Mouse (Mus musculus) thymus, adult 2 months (tissue): ENCODE results near the gene Cltb. TPM values are rescaled to one million over a fixed set of nuclear protein-coding genes. Genes with fewer than 3 reads are reported as not detected.

Experiments
- DNase-seq: peaks from one replicate; pipeline ENCODE4 v3.0.0; 2021
- H3K27ac ChIP-seq: fragments of 200-500 bp; 2 replicates; pipeline ENCODE4 v1.5.1; 2012; ENCODE audit warnings: low read length, control low read depth; ENCODE audit not compliant: control insufficient read depth, insufficient read depth
- H3K27me3 ChIP-seq: fragments of 200-500 bp; 2 replicates; pipeline ENCODE4 v1.6.1; 2012; ENCODE audit warnings: mild to moderate bottlenecking, low read length, moderate library complexity, mixed read lengths; ENCODE audit not compliant: control insufficient read depth, insufficient read depth
- H3K36me3 ChIP-seq: fragments of 200-500 bp; 2 replicates; pipeline ENCODE4 v1.6.1; 2012; ENCODE audit warnings: mild to moderate bottlenecking, low read length, moderate library complexity; ENCODE audit not compliant: control insufficient read depth, insufficient read depth
- H3K4me1 ChIP-seq: fragments of 200-500 bp; replicated peaks from 2 replicates; pipeline ENCODE4 v1.6.1; 2012; ENCODE audit warnings: low read length; ENCODE audit not compliant: control insufficient read depth, insufficient read depth
- H3K4me3 ChIP-seq: fragments of 200-500 bp; 2 replicates; pipeline ENCODE4 v1.5.1; 2012; ENCODE audit warnings: mild to moderate bottlenecking, low read length, control low read depth, moderate library complexity; ENCODE audit not compliant: control insufficient read depth, insufficient read depth
- CTCF ChIP-seq: fragments of 200-500 bp; IDR thresholded peaks from 2 replicates; pipeline ENCODE4 v1.5.1; 2012; ENCODE audit warnings: mild to moderate bottlenecking, control low read depth, low read length, moderate library complexity, borderline replicate concordance; ENCODE audit not compliant: control insufficient read depth, poor library complexity, insufficient read depth; ENCODE audit errors: extremely low read depth
- POLR2A ChIP-seq: fragments of 200-500 bp; IDR thresholded peaks from 2 replicates; pipeline ENCODE4 v1.6.1; 2012; ENCODE audit warnings: mild to moderate bottlenecking, low read length, control low read depth, moderate library complexity; ENCODE audit not compliant: control insufficient read depth, poor library complexity, insufficient read depth; ENCODE audit errors: extremely low read depth
- WGBS: fragments of 180-500 bp; shearing (Covaris S2); methylation state at CpG from one replicate; pipeline ENCODE4 v1.1.7; 2018; 5-methylcytosine and 5-hydroxymethylcytosine counted together
- polyA plus RNA-seq: library from polyadenylated mRNA; depleted of rRNA; stranded (reverse); fragments of >200 nt; gene quantifications from 2 replicates; pipeline ENCODE4 v1.2.3, GENCODE M21; 2012

Cltb gene
- polyA plus RNA-seq, 1 experiment: 44.6 TPM

DNA sequence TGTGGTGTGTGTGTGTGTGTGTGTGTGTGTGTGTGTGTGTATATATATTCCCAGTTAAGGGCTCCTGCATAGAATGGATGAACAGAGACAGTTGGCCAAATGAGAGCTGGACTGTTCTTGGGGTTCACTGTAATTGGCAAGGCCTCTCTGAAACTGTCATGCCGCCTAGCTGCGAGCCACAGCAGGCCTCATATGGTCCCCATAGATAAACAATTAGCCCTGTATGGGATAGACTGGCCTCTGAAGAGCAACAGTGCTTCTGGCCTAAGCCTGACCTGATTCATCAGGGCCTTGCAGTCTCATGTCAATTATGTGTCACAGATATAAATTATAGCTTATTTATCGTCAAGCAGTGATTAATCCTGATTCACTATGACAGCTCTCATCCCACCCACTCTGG, 3.1 kb downstream of the Cltb start:
- H3K4me1 ChIP-seq: peaks cover 7% of the 10 kb centered on the region; the same call in 1 of the 2 replicates
- no peaks in the 10 kb centered on the region for H3K27me3 ChIP-seq
- no peak for DNase-seq
- H3K36me3 ChIP-seq: no peaks in the 10 kb centered on the region
- TF ChIP-seq CTCF (no peak), POLR2A (no peak)
- H3K27ac ChIP-seq: no peak overlapping the region
- H3K4me3 ChIP-seq: no peak overlapping the region
- 94% methylated on average over 3 of the region's 3 CpGs for WGBS

DNA sequence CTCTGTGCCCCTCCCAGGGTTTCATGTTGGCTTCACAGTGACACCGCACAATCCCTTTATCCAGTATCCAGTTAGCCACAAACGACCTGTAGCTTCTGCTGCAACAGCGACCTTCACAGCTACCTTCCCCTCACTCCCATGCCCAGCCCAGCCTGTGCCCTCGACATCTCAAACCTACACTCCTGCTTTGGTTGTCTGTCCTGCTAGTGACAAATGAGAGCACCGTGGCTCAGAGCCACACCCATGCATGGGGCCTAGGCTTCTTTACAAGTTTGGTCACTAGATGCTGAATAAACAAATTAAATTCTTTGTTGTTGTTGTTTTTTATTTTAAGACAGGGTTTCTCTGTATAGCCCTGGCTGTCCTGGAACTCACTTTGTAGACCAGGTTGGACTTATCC, 3.9 kb downstream of the Cltb start:
- Histone ChIP-seq H3K27ac (no peak overlapping the region), H3K4me1 (peaks cover 7% of the 10 kb centered on the region; the same call in 1 of the 2 replicates), H3K4me3 (no peak overlapping the region), H3K27me3 (no peaks in the 10 kb centered on the region), H3K36me3 (no peaks in the 10 kb centered on the region)
- 90% methylated on average over 5 of the region's 5 CpGs for WGBS
- TF ChIP-seq POLR2A: no peak
- DNase-seq: no peak

DNA sequence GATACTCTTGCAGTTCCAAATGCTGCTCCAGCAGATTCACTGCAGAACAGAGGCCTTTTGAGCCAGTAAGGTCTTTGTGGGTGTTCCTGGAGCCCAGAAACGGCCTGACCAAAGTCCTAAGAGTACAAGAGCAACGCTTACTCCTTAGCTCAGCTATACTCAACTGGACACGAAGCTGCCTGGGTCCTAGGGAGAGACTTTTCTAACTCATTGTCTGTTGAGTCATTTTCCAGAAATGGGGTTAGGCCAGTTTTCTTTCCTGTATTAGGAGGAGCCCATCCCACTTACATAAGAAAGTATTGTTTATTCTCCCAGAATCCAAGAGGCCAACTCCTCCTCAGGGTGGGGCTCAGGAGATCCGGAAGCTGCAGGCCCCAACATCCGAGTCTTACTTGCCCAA, 5.7 kb downstream of the Cltb start:
- WGBS: 95% methylated on average over 5 of the region's 5 CpGs
- DNase-seq: no peak
- no peak overlapping the region for H3K27ac ChIP-seq
- no peak overlapping the region for H3K4me3 ChIP-seq
- peaks cover under 1% of the 10 kb centered on the region; the same call in 1 of the 2 replicates for H3K4me1 ChIP-seq
- H3K27me3 ChIP-seq: no peaks in the 10 kb centered on the region
- H3K36me3 ChIP-seq: no peaks in the 10 kb centered on the region
- no peak for TF ChIP-seq CTCF
- no peak for TF ChIP-seq POLR2A

GRCm38 (mm10) chr13:54604221-54604620, 6.9 kb downstream of the Cltb start:
- Histone ChIP-seq H3K36me3 (no peaks in the 10 kb centered on the region), H3K27ac (no peak overlapping the region)
- 96% methylated on average over 4 of the region's 4 CpGs for WGBS

DNA sequence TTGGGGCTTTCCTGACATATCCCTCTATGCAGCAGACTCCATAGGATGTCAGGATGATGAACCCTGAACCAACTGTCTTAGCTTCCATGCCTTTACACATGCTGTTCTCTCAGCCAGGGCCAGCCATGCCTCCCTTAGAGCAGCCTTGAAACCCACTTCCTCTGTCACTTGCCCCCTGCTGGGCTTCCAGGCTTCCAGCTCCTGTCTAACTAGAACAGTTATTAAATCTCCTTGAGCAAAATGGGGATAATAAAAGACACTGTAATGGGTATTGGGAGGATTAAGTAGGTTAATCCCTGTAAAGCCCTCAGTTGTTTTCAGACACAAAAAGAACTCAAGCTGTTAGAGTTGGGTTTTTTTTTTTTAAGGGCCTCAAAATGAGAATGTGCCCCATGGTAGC, 7.6 kb downstream of the Cltb start:
- Histone ChIP-seq H3K4me1 (no peaks in the 10 kb centered on the region), H3K4me3 (no peak overlapping the region), H3K27ac (no peak overlapping the region), H3K36me3 (no peaks in the 10 kb centered on the region), H3K27me3 (no peaks in the 10 kb centered on the region)
- DNase-seq: no peak
- TF ChIP-seq POLR2A (no peak), CTCF (no peak)

More at GRCm38 (mm10) chr13:54604221-54604620, 6.9 kb downstream of the Cltb start:
- TF ChIP-seq POLR2A (no peak), CTCF (no peak)
- no peaks in the 10 kb centered on the region for H3K4me1 ChIP-seq
- no peaks in the 10 kb centered on the region for H3K27me3 ChIP-seq
- DNase-seq: no peak
- no peak overlapping the region for H3K4me3 ChIP-seq

DNA sequence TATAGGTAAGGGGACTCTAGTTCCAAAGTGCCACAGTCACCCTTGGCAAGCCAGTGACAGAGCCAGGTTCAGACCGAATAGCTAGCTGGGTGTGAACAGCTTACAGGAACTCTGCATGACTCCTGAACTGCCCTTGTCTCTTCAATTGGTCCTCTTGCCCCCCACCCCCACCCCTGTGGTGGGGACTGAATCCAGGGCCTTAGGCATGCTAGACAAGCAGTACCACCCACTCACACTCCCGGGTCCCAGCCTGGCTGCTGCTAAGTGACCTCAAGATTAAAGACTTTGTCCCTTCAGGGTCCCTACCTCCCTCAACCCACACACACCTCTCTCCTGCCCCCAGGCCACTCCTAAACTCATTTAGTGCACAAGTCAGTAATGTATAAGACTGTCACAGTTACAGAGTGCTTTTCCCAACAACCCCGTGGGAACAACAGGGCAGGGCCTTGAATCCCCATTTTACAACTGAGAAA, 8.5 kb downstream of the Cltb start:
- no peaks in the 10 kb centered on the region for H3K4me1 ChIP-seq
- H3K4me3 ChIP-seq: no peak overlapping the region
- WGBS: 95% methylated on average over 3 of the region's 3 CpGs
- DNase-seq: no peak
- no peaks in the 10 kb centered on the region for H3K27me3 ChIP-seq
- H3K36me3 ChIP-seq: no peaks in the 10 kb centered on the region
- TF ChIP-seq POLR2A (no peak), CTCF (no peak)
- no peak overlapping the region for H3K27ac ChIP-seq

DNA sequence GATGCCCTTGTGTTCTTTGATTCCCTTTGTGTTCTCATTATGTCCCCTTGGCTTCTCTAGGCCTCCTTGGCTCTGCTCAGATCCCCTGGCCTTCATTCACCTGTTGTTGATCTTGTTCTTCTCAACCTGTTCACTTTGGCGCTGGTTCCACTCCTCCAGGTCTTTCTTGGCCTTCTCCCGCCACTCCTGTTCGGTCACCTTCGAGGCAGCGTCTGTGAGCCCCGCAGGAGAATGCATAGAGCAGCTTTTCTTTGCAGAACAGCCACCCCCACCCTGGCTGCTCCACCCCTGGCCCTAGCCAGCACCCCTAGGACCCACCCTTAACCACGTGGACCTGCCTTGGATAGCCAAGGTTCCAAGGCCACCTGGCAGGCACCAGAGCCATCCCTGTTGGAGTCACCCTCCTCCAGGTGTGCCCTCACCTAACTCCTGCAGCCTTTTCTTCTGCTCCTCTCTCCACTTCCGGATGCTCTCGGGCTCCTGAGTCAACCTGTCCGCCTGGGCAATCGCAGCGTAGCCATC, 12.5 kb downstream of the Cltb start:
- no peak overlapping the region for H3K4me3 ChIP-seq
- 95% methylated on average over 12 of the region's 12 CpGs for WGBS
- no peaks in the 10 kb centered on the region for H3K27me3 ChIP-seq
- DNase-seq: no peak
- H3K36me3 ChIP-seq: no peaks in the 10 kb centered on the region
- no peak overlapping the region for H3K27ac ChIP-seq
- TF ChIP-seq CTCF (no peak), POLR2A (no peak)
- H3K4me1 ChIP-seq: no peaks in the 10 kb centered on the region
